Mouse (Mus musculus): ENCODE data around the gene Ctdsp1.
"Not testable (repeated sequence)": the region's sequence is repeated elsewhere in the genome, so short reads cannot be mapped to it uniquely, and the experiment has no call there.

DNA sequence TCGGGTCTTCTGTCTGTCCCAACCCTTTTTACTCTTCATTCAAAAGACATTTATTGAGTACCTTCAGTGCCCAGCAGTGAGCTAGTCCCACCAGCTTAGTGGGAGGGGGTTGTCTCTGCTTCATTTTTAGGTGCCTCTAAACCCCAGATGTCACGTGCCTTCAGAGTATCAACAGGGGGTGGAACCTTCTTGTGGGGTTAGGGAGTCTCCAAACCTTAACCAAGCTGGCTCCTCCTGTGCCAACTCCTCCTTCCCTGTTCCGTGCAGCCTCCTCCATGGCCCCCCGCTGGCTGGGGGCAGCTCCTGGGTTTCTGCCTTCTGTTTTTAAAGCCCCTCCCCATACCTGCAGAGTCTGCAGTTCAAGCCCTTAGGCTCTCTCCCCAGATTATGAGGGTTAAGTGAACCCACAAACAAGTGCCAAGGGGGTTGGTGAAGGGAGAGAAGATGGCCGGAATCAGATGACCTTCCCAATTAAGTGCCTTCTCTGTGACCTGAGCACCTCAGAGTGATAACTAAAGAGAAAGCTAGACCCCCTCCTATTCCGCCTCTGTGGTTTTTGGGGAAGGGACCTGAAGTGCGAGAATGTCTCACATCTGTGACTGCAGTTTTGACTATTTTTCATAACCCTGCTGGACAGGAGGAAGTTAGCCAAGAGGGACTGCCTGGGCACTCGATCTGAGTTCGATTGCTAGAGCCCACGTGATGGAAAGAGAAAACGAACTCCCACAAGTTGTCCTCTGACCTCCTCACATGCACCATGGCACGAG lies 5.3 kb downstream of the Ctdsp1 start:
- not testable (repeated sequence) for TF ChIP-seq CTCF (IDR thresholded peaks at IDR 0.05; ENCODE audit: extremely low read depth, insufficient read depth, insufficient read length, insufficient replicate concordance); POLR2A (IDR thresholded peaks at IDR 0.05; ENCODE audit: low read depth, low read length)

All from spleen, adult 2 months (tissue).